Mouse (Mus musculus) CH12.LX (cell line): ENCODE results near the gene Arhgap28. TPM values are rescaled to one million over a fixed set of nuclear protein-coding genes. Genes with fewer than 3 reads are reported as not detected.

ENCODE experiments used
- DNase-seq: peaks from one replicate; pipeline ENCODE4 v3.0.0-alpha.2; 2013; ENCODE audit errors: extremely low read depth
- H3K27ac ChIP-seq: 2 replicates; pipeline ENCODE4 v1.5.1; 2012; ENCODE audit warnings: low read depth, mild to moderate bottlenecking, control low read depth, moderate library complexity; ENCODE audit not compliant: insufficient read depth
- H3K27me3 ChIP-seq: replicated peaks from 2 replicates; pipeline ENCODE3; 2012; ENCODE audit warnings: inconsistent platforms
- H3K36me3 ChIP-seq, 2 experiments: replicated peaks in 1 of 2; 2 replicates each; pipeline versions ENCODE3 to v1.6.1; 2012; ENCODE audit warnings: inconsistent platforms in 1 of 2, low read length in 1 of 2, mild to moderate bottlenecking in 1 of 2, mixed read lengths in 1 of 2, moderate library complexity in 1 of 2; ENCODE audit not compliant: control insufficient read depth in 1 of 2, insufficient read depth in 1 of 2
- H3K4me1 ChIP-seq, 2 experiments: 2 replicates each; pipeline ENCODE4 v1.6.1; 2012; ENCODE audit warnings: inconsistent platforms in 1 of 2, moderate library complexity in 1 of 2; ENCODE audit not compliant: insufficient read depth in 2 of 2, control insufficient read depth in 1 of 2
- H3K4me2 ChIP-seq: 2 replicates; pipeline ENCODE4 v1.6.1; 2012; ENCODE audit warnings: low read depth, mild to moderate bottlenecking, control low read depth; ENCODE audit not compliant: poor library complexity, insufficient read depth, severe bottlenecking
- H3K4me3 ChIP-seq, 3 experiments: fragments of 150-350 bp in 1 of 3; sonication (generic) in 1 of 3; replicated peaks in 1 of 3; 2 replicates each; pipeline versions ENCODE3 to v1.5.1; 2011 to 2012; ENCODE audit warnings: low read depth in 2 of 3, low read length in 2 of 3, mild to moderate bottlenecking in 2 of 3, moderate library complexity in 2 of 3, control low read depth in 1 of 3, improper control_type of control experiment in 1 of 3, inconsistent platforms in 1 of 3, mixed read lengths in 1 of 3; ENCODE audit not compliant: poor library complexity in 1 of 3
- H3K79me2 ChIP-seq: replicated peaks from 2 replicates; pipeline ENCODE4 v1.6.1; 2012; ENCODE audit warnings: mild to moderate bottlenecking, moderate library complexity; ENCODE audit not compliant: control insufficient read depth, poor library complexity, insufficient read depth, severe bottlenecking; ENCODE audit errors: extremely low read depth
- H3K9ac ChIP-seq: 2 replicates; pipeline ENCODE4 v1.6.1; 2012; ENCODE audit warnings: low read depth, mild to moderate bottlenecking, control low read depth, moderate library complexity; ENCODE audit not compliant: insufficient read depth
- H3K9me3 ChIP-seq: replicated peaks from 2 replicates; pipeline ENCODE3; 2012; ENCODE audit warnings: low read length, inconsistent platforms, mixed read lengths
- BHLHE40 ChIP-seq: IDR thresholded peaks from 2 replicates; pipeline ENCODE4 v1.6.1; 2011; ENCODE audit warnings: mild to moderate bottlenecking, low read depth, low read length, improper control_type of control experiment
- CTCF ChIP-seq, 2 experiments: IDR thresholded peaks in 1 of 2; conservative IDR thresholded peaks in 1 of 2; 2 replicates each; pipeline ENCODE4 v1.5.1; 2011 to 2012; ENCODE audit warnings: low read depth in 2 of 2, low read length in 2 of 2, improper control_type of control experiment in 1 of 2, inconsistent platforms in 1 of 2, mild to moderate bottlenecking in 1 of 2, moderate library complexity in 1 of 2
- E2F4 ChIP-seq: IDR thresholded peaks from 2 replicates; pipeline ENCODE4 v1.6.1; 2011; ENCODE audit warnings: low read depth, low read length, improper control_type of control experiment; ENCODE audit not compliant: insufficient replicate concordance
- EP300 ChIP-seq: IDR thresholded peaks from 2 replicates; pipeline ENCODE4 v1.6.1; 2011; ENCODE audit warnings: low read length, improper control_type of control experiment
- GABPA ChIP-seq: IDR thresholded peaks from 2 replicates; pipeline ENCODE4 v1.6.1; 2012; ENCODE audit warnings: low read depth, low read length, improper control_type of control experiment, inconsistent platforms; ENCODE audit not compliant: insufficient replicate concordance
- IRF4 ChIP-seq: IDR thresholded peaks from 2 replicates; pipeline ENCODE4 v1.6.1; 2014; ENCODE audit warnings: low read depth, mild to moderate bottlenecking, inconsistent platforms, low read length, improper control_type of control experiment
- JUN ChIP-seq: IDR thresholded peaks from 2 replicates; pipeline ENCODE4 v1.6.1; 2011; ENCODE audit warnings: low read depth, mild to moderate bottlenecking, low read length, improper control_type of control experiment, moderate library complexity; ENCODE audit not compliant: insufficient read depth
- JUND ChIP-seq: conservative IDR thresholded peaks from 2 replicates; pipeline ENCODE4 v1.6.1; 2011; ENCODE audit warnings: low read depth, low read length, improper control_type of control experiment
- MAX ChIP-seq: IDR thresholded peaks from 2 replicates; pipeline ENCODE4 v1.6.1; 2011; ENCODE audit warnings: low read length, improper control_type of control experiment
- MYC ChIP-seq: IDR thresholded peaks from 2 replicates; pipeline ENCODE4 v1.6.1; 2011; ENCODE audit warnings: low read depth, mild to moderate bottlenecking, improper control_type of control experiment, low read length
- NELFE ChIP-seq: IDR thresholded peaks from 2 replicates; pipeline ENCODE4 v1.6.1; 2011; ENCODE audit warnings: low read depth, low read length, improper control_type of control experiment
- PAX5 ChIP-seq: IDR thresholded peaks from 2 replicates; pipeline ENCODE4 v1.6.1; 2012; ENCODE audit warnings: low read length, inconsistent platforms, mixed read lengths
- RCOR1 ChIP-seq: conservative IDR thresholded peaks from 2 replicates; pipeline ENCODE4 v1.6.1; 2012; ENCODE audit warnings: low read depth, mild to moderate bottlenecking, inconsistent platforms, low read length, improper control_type of control experiment
- SMC3 ChIP-seq: IDR thresholded peaks from 2 replicates; pipeline ENCODE4 v1.6.1; 2011; ENCODE audit warnings: low read depth, low read length, improper control_type of control experiment
- TBP ChIP-seq: conservative IDR thresholded peaks from 2 replicates; pipeline ENCODE4 v1.6.1; 2011; ENCODE audit warnings: low read depth, low read length, improper control_type of control experiment
- ZKSCAN1 ChIP-seq: IDR thresholded peaks from 2 replicates; pipeline ENCODE4 v1.6.1; 2012; ENCODE audit warnings: low read depth, inconsistent platforms, low read length, improper control_type of control experiment, borderline replicate concordance
- ZMIZ1 ChIP-seq: IDR thresholded peaks from 2 replicates; pipeline ENCODE4 v1.6.1; 2012; ENCODE audit warnings: low read depth, mild to moderate bottlenecking, inconsistent platforms, low read length, improper control_type of control experiment
- ZNF384 ChIP-seq: IDR thresholded peaks from 2 replicates; pipeline ENCODE4 v1.6.1; 2012; ENCODE audit warnings: low read depth, low read length, improper control_type of control experiment, inconsistent platforms
- dilution Hi-C: fragments of 300-500 bp; cut with MboI; formaldehyde crosslinking; loops from 2 replicates; pipeline ENCODE4 v1.14.3; 2020; ENCODE audit warnings: low sequenced_read_pairs; ENCODE audit not compliant: extremely low pct_unique_long_range_greater_than_20kb, extremely low pct_ligation_motif_present
- in situ Hi-C: fragments of 300-500 bp; cut with MboI; formaldehyde crosslinking; loops from 3 replicates; pipeline ENCODE4 v1.14.3; 2019; ENCODE audit warnings: low sequenced_read_pairs, low pct_ligation_motif_present, low pct_unique_long_range_greater_than_20kb, mixed read lengths
- polyA plus RNA-seq: library from polyadenylated mRNA; unstranded; fragments of >175 nt; gene quantifications from 2 replicates; pipeline ENCODE4 v1.2.1, GENCODE M21; 2012; ENCODE audit warnings: low read depth; ENCODE audit not compliant: insufficient read length
- total RNA-seq, 2 experiments: library from RNA; depleted of rRNA; stranded (reverse); fragments of 300-350 nt in 1 of 2; fragments of >200 nt in 1 of 2; gene quantifications; 2 replicates each; pipeline ENCODE4 v1.2.3; 2012 to 2014

The Arhgap28 gene
- total and polyA plus RNA-seq, 3 experiments = not detected

DNA sequence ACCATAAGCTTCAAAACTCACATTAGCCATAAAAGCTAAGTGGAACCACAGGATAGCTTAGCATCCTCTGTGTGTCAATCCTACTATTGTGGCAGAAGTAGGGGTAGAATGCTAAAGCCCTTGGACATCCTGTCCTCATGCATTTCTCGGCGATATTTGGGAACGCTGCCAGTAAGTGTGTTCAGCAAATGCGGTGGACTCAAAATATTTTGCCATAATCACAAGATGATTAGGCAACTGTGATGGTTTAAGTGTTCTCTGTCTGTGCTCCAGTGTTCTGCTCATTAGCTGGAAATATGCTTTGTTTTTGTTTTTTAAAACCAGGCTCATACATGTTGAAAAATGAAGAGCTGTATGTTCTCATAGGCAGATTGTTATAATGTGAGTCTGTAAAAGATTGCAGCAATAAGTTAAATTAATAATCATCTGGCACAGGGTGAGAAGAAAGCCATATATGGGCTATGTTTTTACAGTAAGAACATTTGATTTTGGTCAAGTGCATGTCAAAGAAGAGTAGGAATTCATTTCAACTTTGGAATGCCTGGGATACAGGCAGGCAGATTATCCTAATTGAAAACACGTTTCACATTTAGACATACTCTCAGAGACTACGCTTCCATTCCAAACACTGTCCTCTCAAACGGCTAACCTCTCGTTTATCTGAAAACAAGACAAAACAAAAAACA, 41.9 kb upstream of the Arhgap28 start:
- in situ Hi-C loops = no loop called here
- DNase-seq = no peak
- H3K4me1 ChIP-seq = no peaks in the 10 kb centered on the region
- no peak overlapping the region for H3K4me3 ChIP-seq
- H3K27me3 ChIP-seq = no peaks in the 10 kb centered on the region
- H3K79me2 ChIP-seq = no peaks in the 10 kb centered on the region
- H3K27ac ChIP-seq = no peak overlapping the region
- H3K9ac ChIP-seq = no peak overlapping the region
- peaks cover 77% of the 10 kb centered on the region for H3K9me3 ChIP-seq
- H3K36me3 ChIP-seq = no peaks in the 10 kb centered on the region
- dilution Hi-C loops = no loop called here
- no peak for TF ChIP-seq E2F4
- H3K4me2 ChIP-seq = no peak overlapping the region

GRCm38 (mm10) chr17:68042377-68042776, 38.5 kb upstream of the Arhgap28 start:
- dilution Hi-C loops = no loop called here
- no peak for TF ChIP-seq ZNF384
- TF ChIP-seq BHLHE40 = no peak
- no peak for TF ChIP-seq JUND
- no peak for TF ChIP-seq GABPA
- no peak for TF ChIP-seq NELFE
- no peak for TF ChIP-seq ZMIZ1
- TF ChIP-seq CTCF (conservative IDR thresholded peaks at IDR 0.05 in 1 of 2, IDR thresholded peaks at IDR 0.05 in 1 of 2; ENCODE audit: low read depth in 2 of 2, low read length in 2 of 2) = no peak
- TF ChIP-seq SMC3 = no peak
- no peak for TF ChIP-seq RCOR1
- TF ChIP-seq JUN = no peak
- no peak for TF ChIP-seq EP300
- no peak for TF ChIP-seq TBP

DNA sequence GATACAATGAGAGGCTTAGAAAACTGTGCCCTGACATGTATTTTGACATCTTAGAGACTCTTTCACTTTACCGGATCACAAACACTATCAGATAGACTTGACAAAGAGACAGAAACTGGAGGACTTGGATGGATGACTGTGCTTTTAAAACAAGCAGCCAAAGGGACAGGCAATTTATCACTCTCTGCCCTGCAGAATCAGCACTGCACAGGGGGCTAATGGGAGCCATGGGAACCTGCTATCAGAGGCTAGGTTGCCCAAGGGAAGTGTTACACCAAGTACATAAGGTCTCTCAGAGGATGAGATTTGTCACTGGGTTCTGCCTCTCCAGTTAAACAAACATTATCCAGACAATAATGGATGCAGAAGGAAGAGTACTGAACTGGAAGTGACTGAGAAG, 33.1 kb upstream of the Arhgap28 start:
- H3K9me3 ChIP-seq = peaks cover 65% of the 10 kb centered on the region
- in situ Hi-C loops (no loop called here), dilution Hi-C loops (no loop called here)
- H3K4me2 ChIP-seq = no peak overlapping the region
- DNase-seq = no peak
- TF ChIP-seq IRF4 = no peak
- no peak for TF ChIP-seq MYC
- TF ChIP-seq GABPA = no peak
- TF ChIP-seq PAX5 = no peak
- no peak for TF ChIP-seq JUND
- TF ChIP-seq EP300 = no peak
- TF ChIP-seq RCOR1 = no peak
- no peak for TF ChIP-seq ZKSCAN1
- no peak for TF ChIP-seq MAX
- TF ChIP-seq JUN = no peak
- H3K4me3 ChIP-seq = no peak overlapping the region
- no peaks in the 10 kb centered on the region for H3K36me3 ChIP-seq
- H3K79me2 ChIP-seq = no peaks in the 10 kb centered on the region
- H3K27ac ChIP-seq = no peak overlapping the region
- H3K4me1 ChIP-seq = no peaks in the 10 kb centered on the region
- H3K9ac ChIP-seq = no peak overlapping the region
- H3K27me3 ChIP-seq = no peaks in the 10 kb centered on the region

More at GRCm38 (mm10) chr17:68042377-68042776, 38.5 kb upstream of the Arhgap28 start:
- Histone ChIP-seq H3K79me2 (no peaks in the 10 kb centered on the region), H3K27ac (no peak overlapping the region), H3K4me2 (no peak overlapping the region), H3K36me3 (no peaks in the 10 kb centered on the region), H3K27me3 (no peaks in the 10 kb centered on the region), H3K4me1 (no peaks in the 10 kb centered on the region), H3K9ac (no peak overlapping the region), H3K9me3 (peaks cover 74% of the 10 kb centered on the region), H3K4me3 (no peak overlapping the region)
- in situ Hi-C loops = no loop called here
- no peak for DNase-seq
